Mouse (Mus musculus): ENCODE data around the gene Rnf115.

DNA sequence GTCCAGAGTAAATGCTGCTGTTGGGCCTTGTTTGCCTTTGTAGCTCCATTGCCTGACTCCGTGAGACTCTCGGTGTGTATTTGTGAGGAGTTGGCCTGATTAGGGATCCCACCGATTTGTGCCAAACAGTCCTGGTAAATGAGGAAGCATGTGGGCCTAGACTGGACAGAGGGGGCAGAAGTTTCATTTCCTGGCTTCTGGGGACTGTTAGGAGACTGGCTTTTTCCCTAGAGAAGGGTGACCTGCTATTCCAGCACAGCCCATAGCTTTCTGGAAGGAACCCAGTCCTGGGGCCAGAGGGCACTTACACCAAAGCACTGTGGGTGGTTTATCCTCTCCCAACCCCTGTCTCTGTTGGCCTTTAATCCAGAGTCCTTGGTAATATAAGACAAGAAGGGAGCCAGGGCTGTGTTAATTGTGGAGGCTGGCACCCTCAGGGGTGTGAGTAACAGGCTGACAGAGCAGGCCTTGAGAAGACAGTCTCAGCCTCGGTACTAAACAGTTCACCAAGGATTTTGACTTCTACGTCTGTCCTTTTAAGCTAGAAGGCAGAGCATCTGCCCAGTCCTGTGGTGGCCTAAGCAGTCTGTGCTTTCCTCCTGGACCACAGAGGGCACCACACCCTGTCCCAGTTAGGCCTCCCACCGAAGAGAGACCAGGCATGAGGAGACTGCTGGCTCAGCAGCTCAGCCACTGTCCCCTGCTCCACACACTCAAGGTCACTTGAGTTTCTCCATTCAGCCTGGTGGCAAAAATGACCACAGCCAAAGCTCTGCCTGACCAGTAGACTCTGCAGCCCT, 92.9 kb downstream of the Rnf115 start:
- TF ChIP-seq ZC3H11A (IDR thresholded peaks at IDR 0.05; ENCODE audit: borderline replicate concordance, low read depth, low read length) (no peak), MAFK (IDR thresholded peaks at IDR 0.05; ENCODE audit: insufficient read depth, low read depth, low read length) (no peak), HCFC1 (IDR thresholded peaks at IDR 0.05; ENCODE audit: borderline replicate concordance, insufficient read depth, low read length) (no peak)

All from ES-E14 (cell line).